Mouse (Mus musculus): ENCODE data around the gene Dapk1. TPM values are rescaled to one million over a fixed set of nuclear protein-coding genes. Genes with fewer than 3 reads are reported as not detected.
A peak's percentile ranks its signal among the peaks of the same experiment; 100 is the strongest.

The Dapk1 gene
- polyA plus RNA-seq, 1 experiment from 2014 or later, result 32.7 TPM

- Histone ChIP-seq H3K27ac (peak overlapping the region; percentile 18; the same call in 1 of the 2 replicates), H3K4me2 (no peak overlapping the region), H3K27me3 (no peaks in the 10 kb centered on the region), H3K9ac (no peak overlapping the region), H3K4me1 (peaks cover 17% of the 10 kb centered on the region), H3K4me3 (no peak overlapping the region), H3K9me3 (no peaks in the 10 kb centered on the region), H3K36me3 (peaks cover 18% of the 10 kb centered on the region; the same call in 1 of the 2 replicates)
- WGBS, result 68% methylated on average over 3 of the region's 3 CpGs
- ATAC-seq (ENCODE audit: borderline replicate concordance, extremely low read depth, low FRiP score, low TSS enrichment), result peak; percentile 43; the same call in 1 of the 2 replicates
These were observed 129.3 kb downstream of the Dapk1 start for GRCm38 (mm10) chr13:60731001-60731400.

DNA sequence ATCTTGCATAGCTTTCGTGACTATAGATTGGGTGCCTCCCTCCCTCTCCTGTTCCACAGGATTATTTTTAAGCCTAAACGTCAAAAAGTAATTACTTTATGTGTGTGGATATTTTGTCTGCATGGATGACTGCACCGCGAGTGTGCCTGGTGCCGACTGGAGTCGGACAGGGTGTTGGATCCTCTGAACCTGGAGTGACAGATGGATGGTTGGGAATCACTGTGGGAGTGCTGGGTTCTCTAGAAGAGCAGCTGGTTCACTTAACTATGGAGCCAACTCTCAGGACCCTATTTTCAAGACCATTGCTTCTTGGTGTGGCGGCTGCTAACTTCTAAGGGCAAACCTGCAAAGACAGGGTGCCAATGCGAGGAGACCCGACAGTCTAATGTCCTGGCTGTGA is 133.6 kb downstream of the Dapk1 start:
- peak overlapping the region; percentile 87 for H3K27ac ChIP-seq
- H3K9ac ChIP-seq, result no peak overlapping the region
- H3K4me3 ChIP-seq, result no peak overlapping the region
- WGBS, result 89% methylated on average over 9 of the region's 9 CpGs
- H3K4me2 ChIP-seq, result no peak overlapping the region
- peaks cover 38% of the 10 kb centered on the region for H3K4me1 ChIP-seq
- H3K9me3 ChIP-seq, result no peaks in the 10 kb centered on the region
- 0 out of 2 replicates have a peak, but pooled peaks cover 3% of the 10 kb centered on the region for H3K36me3 ChIP-seq
- ATAC-seq (ENCODE audit: borderline replicate concordance, extremely low read depth, low FRiP score, low TSS enrichment), result no peak
- no peaks in the 10 kb centered on the region for H3K27me3 ChIP-seq

DNA sequence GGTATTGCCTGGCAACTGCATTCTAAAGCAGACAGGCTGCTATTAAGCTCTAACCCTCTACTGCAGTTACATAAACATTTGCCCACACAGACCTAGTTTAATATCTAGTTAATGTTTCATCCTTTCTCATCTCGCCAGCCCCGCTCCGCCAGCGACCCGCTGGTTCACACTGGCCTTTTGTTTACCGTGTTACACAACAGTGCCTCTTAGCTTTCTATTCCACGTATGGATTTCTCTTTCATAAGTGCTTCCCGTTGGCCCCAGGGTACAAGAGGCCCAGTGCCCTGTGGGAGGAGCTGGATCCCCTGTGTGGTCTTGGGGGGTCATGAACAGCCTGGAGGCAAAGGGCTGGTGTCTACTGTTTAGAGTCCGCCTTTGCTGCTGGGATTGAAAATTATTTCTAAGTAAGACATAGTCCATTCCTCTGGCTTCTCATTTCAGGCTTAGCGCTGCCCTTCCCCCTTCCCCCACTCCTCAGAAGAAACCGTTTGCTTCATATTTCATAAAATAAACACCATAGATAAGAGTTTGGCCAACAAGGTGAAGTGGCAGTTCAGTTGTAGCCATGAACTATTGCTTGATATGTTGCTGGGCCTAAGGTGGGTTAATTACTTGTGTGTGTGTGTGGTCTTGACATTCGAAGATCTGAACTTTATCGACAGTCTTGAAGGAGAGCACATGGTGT is 134.8 kb downstream of the Dapk1 start:
- peaks cover 34% of the 10 kb centered on the region for H3K4me1 ChIP-seq
- WGBS, result 48% methylated on average over 13 of the region's 13 CpGs
- no peak overlapping the region for H3K4me2 ChIP-seq
- no peak overlapping the region for H3K9ac ChIP-seq
- no peaks in the 10 kb centered on the region for H3K9me3 ChIP-seq
- no peak overlapping the region for H3K4me3 ChIP-seq
- peak; percentile 28; the same call in 1 of the 2 replicates for ATAC-seq (ENCODE audit: borderline replicate concordance, extremely low read depth, low FRiP score, low TSS enrichment)
- peak overlapping the region; percentile 87 for H3K27ac ChIP-seq
- H3K27me3 ChIP-seq, result no peaks in the 10 kb centered on the region
- H3K36me3 ChIP-seq, result no peaks in the 10 kb centered on the region

- H3K27ac ChIP-seq, result peak overlapping the region; percentile 87
- H3K9ac ChIP-seq, result no peak overlapping the region
- H3K9me3 ChIP-seq, result no peaks in the 10 kb centered on the region
- 6% methylated on average over 9 of the region's 9 CpGs for WGBS
- peak; percentile 91 for ATAC-seq (ENCODE audit: borderline replicate concordance, extremely low read depth, low FRiP score, low TSS enrichment)
- H3K4me2 ChIP-seq, result peak overlapping the region; percentile 51
- H3K36me3 ChIP-seq, result 0 out of 2 replicates have a peak, but pooled peaks cover 3% of the 10 kb centered on the region
- H3K4me1 ChIP-seq, result peaks cover 34% of the 10 kb centered on the region
- H3K4me3 ChIP-seq, result peak overlapping the region; percentile 26
- H3K27me3 ChIP-seq, result no peaks in the 10 kb centered on the region
These were observed 136.0 kb downstream of the Dapk1 start for GRCm38 (mm10) chr13:60737632-60738324.

- Histone ChIP-seq H3K36me3 (0 out of 2 replicates have a peak, but pooled peaks cover 3% of the 10 kb centered on the region), H3K4me1 (peaks cover 34% of the 10 kb centered on the region), H3K27me3 (no peaks in the 10 kb centered on the region), H3K9me3 (no peaks in the 10 kb centered on the region), H3K9ac (no peak overlapping the region), H3K4me2 (peak overlapping the region; percentile 51), H3K4me3 (peak overlapping the region; percentile 26), H3K27ac (peak overlapping the region; percentile 87)
- WGBS, result 6% methylated on average over 9 of the region's 9 CpGs
- peak; percentile 64; the same call in 1 of the 2 replicates for ATAC-seq (ENCODE audit: borderline replicate concordance, extremely low read depth, low FRiP score, low TSS enrichment)
These were observed 136.7 kb downstream of the Dapk1 start for GRCm38 (mm10) chr13:60738429-60738828.

- peaks cover 29% of the 10 kb centered on the region for H3K4me1 ChIP-seq
- H3K4me3 ChIP-seq, result no peak overlapping the region
- H3K27ac ChIP-seq, result no peak overlapping the region
- no peak for ATAC-seq (ENCODE audit: borderline replicate concordance, extremely low read depth, low FRiP score, low TSS enrichment)
- 0 out of 2 replicates have a peak, but pooled peaks cover 3% of the 10 kb centered on the region for H3K36me3 ChIP-seq
- no peak overlapping the region for H3K9ac ChIP-seq
- H3K4me2 ChIP-seq, result no peak overlapping the region
- H3K27me3 ChIP-seq, result no peaks in the 10 kb centered on the region
- 87% methylated on average over 6 of the region's 6 CpGs for WGBS
- H3K9me3 ChIP-seq, result no peaks in the 10 kb centered on the region
These were observed 138.5 kb downstream of the Dapk1 start for GRCm38 (mm10) chr13:60740248-60740647.

DNA sequence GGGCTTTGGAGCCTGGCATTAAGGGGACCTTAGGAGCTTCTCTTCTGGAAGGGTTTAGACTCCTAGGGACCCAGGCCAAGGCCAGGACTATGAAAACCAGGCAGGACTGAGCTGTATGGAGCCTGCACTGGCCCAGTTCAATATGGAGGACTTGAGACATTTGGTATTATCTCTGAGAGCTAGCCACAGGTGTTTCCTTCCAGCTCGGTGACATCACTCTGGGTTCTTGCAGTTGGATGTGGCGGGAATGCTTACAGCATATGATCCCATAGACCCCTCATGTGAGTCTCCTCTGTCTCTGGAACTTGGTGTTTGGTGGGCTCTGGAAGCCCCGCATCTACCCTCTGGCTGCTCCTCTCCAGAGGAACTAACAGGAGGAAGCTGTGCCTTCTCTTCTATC is 140.9 kb downstream of the Dapk1 start:
- H3K27me3 ChIP-seq, result no peaks in the 10 kb centered on the region
- no peak overlapping the region for H3K4me3 ChIP-seq
- 87% methylated on average over 3 of the region's 3 CpGs for WGBS
- H3K9ac ChIP-seq, result no peak overlapping the region
- H3K9me3 ChIP-seq, result no peaks in the 10 kb centered on the region
- peaks cover 8% of the 10 kb centered on the region for H3K4me1 ChIP-seq
- H3K27ac ChIP-seq, result no peak overlapping the region
- 0 out of 2 replicates have a peak, but pooled peaks cover 3% of the 10 kb centered on the region for H3K36me3 ChIP-seq
- no peak overlapping the region for H3K4me2 ChIP-seq
- ATAC-seq (ENCODE audit: borderline replicate concordance, extremely low read depth, low FRiP score, low TSS enrichment), result no peak

GRCm38 (mm10) chr13:60743381-60744077 is 141.8 kb downstream of the Dapk1 start:
- Histone ChIP-seq H3K9me3 (no peaks in the 10 kb centered on the region), H3K9ac (no peak overlapping the region), H3K36me3 (0 out of 2 replicates have a peak, but pooled peaks cover 4% of the 10 kb centered on the region), H3K4me1 (no peaks in the 10 kb centered on the region), H3K27ac (no peak overlapping the region), H3K4me2 (no peak overlapping the region), H3K27me3 (no peaks in the 10 kb centered on the region), H3K4me3 (no peak overlapping the region)
- no peak for ATAC-seq (ENCODE audit: borderline replicate concordance, extremely low read depth, low FRiP score, low TSS enrichment)
- 69% methylated on average over 13 of the region's 13 CpGs for WGBS

GRCm38 (mm10) chr13:60744078-60744460 is 142.3 kb downstream of the Dapk1 start:
- Histone ChIP-seq H3K27me3 (no peaks in the 10 kb centered on the region), H3K9ac (no peak overlapping the region), H3K4me2 (no peak overlapping the region), H3K36me3 (peaks cover 9% of the 10 kb centered on the region; the same call in 1 of the 2 replicates), H3K4me3 (no peak overlapping the region), H3K9me3 (no peaks in the 10 kb centered on the region), H3K4me1 (no peaks in the 10 kb centered on the region), H3K27ac (no peak overlapping the region)
- ATAC-seq (ENCODE audit: borderline replicate concordance, extremely low read depth, low FRiP score, low TSS enrichment), result no peak; the same call in 1 of the 2 replicates
- WGBS, result 27% methylated on average over 7 of the region's 7 CpGs

DNA sequence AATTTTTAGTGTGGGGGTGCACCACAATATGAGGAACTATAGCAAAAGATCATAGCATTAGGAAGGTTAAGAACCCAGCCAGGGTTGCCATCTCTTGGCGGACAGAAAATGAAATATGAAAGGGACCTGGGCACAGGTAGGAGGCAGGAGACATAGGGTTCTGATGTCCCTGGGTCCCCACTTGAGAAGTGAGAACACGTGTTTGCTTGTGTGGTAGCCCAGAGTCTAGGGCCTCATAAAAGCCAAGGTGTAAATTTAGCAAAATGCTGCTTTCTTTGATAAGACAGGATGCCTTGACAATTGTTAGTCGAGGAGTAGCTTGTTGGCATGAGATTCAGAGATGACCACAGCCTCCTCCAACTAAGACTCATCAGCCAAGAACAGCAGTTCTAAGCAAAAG is 143.0 kb downstream of the Dapk1 start:
- H3K9me3 ChIP-seq, result no peaks in the 10 kb centered on the region
- 82% methylated on average over 3 of the region's 3 CpGs for WGBS
- peaks cover 16% of the 10 kb centered on the region; the same call in 1 of the 2 replicates for H3K36me3 ChIP-seq
- no peak overlapping the region for H3K4me3 ChIP-seq
- no peak for ATAC-seq (ENCODE audit: borderline replicate concordance, extremely low read depth, low FRiP score, low TSS enrichment)
- no peak overlapping the region for H3K9ac ChIP-seq
- no peaks in the 10 kb centered on the region for H3K27me3 ChIP-seq
- no peak overlapping the region for H3K27ac ChIP-seq
- no peak overlapping the region for H3K4me2 ChIP-seq
- no peaks in the 10 kb centered on the region for H3K4me1 ChIP-seq

GRCm38 (mm10) chr13:60745358-60745757 is 143.6 kb downstream of the Dapk1 start:
- Histone ChIP-seq H3K4me2 (no peak overlapping the region), H3K27ac (no peak overlapping the region), H3K27me3 (no peaks in the 10 kb centered on the region), H3K9me3 (no peaks in the 10 kb centered on the region), H3K4me1 (no peaks in the 10 kb centered on the region), H3K9ac (no peak overlapping the region), H3K36me3 (peaks cover 21% of the 10 kb centered on the region; the same call in 1 of the 2 replicates), H3K4me3 (no peak overlapping the region)
- WGBS, result 80% methylated on average over 12 of the region's 12 CpGs
- no peak for ATAC-seq (ENCODE audit: borderline replicate concordance, extremely low read depth, low FRiP score, low TSS enrichment)

Data from lung, embryonic 15.5 days (tissue).